Mouse (Mus musculus) embryonic facial prominence, embryonic 14.5 days (tissue): ENCODE results near the gene Adgb. TPM values are rescaled to one million over a fixed set of nuclear protein-coding genes. Genes with fewer than 3 reads are reported as not detected.
A peak's percentile ranks its signal among the peaks of the same experiment; 100 is the strongest.

Experiments
- ATAC-seq: fragments of 200-750 bp; cut with Nextera tagmentation; 2 replicates; pipeline ENCODE4 v1.8.0; 2017; ENCODE audit warnings: low read depth, moderate number of reproducible peaks, moderate TSS enrichment
- DNase-seq: peaks from one replicate; pipeline ENCODE4 v3.0.0-alpha.2; 2015; ENCODE audit warnings: low spot score
- H3K27ac ChIP-seq: fragments of 300-500 bp; sonication (generic); replicated peaks from 2 replicates; pipeline ENCODE4 v1.5.1; 2014; ENCODE audit warnings: low read depth, mild to moderate bottlenecking, low read length, moderate library complexity
- H3K27me3 ChIP-seq: fragments of 300-500 bp; sonication (generic); replicated peaks from 2 replicates; pipeline ENCODE4 v1.6.1; 2014; ENCODE audit warnings: low read length; ENCODE audit not compliant: control insufficient read depth, insufficient read depth
- H3K36me3 ChIP-seq: fragments of 300-500 bp; sonication (generic); 2 replicates; pipeline ENCODE4 v1.6.1; 2014; ENCODE audit warnings: low read length, mixed read lengths; ENCODE audit not compliant: control insufficient read depth, insufficient read depth
- H3K4me1 ChIP-seq: fragments of 300-500 bp; sonication (generic); 2 replicates; pipeline ENCODE4 v1.6.1; 2014; ENCODE audit warnings: antibody characterized with exemption, low read length; ENCODE audit not compliant: control insufficient read depth, insufficient read depth
- H3K4me2 ChIP-seq: fragments of 300-500 bp; sonication (generic); 2 replicates; pipeline ENCODE4 v1.6.1; 2014; ENCODE audit warnings: low read depth, mild to moderate bottlenecking, low read length, moderate library complexity, mixed read lengths
- H3K4me3 ChIP-seq: fragments of 300-500 bp; sonication (generic); 2 replicates; pipeline ENCODE4 v1.5.1; 2014; ENCODE audit warnings: low read depth, mild to moderate bottlenecking, low read length
- H3K9ac ChIP-seq: fragments of 300-500 bp; sonication (generic); 2 replicates; pipeline ENCODE4 v1.6.1; 2014; ENCODE audit warnings: low read depth, mild to moderate bottlenecking, low read length, moderate library complexity, mixed read lengths
- H3K9me3 ChIP-seq: fragments of 300-500 bp; sonication (generic); 2 replicates; pipeline ENCODE4 v1.6.1; 2016; ENCODE audit warnings: low read length; ENCODE audit not compliant: control insufficient read depth
- WGBS: fragments of 180-500 bp; shearing (Covaris S2); extraction: QIAGEN DNeasy Blood & Tissue Kit; methylation state at CpG from one replicate; pipeline ENCODE4 v1.1.7; 2014; 5-methylcytosine and 5-hydroxymethylcytosine counted together
- polyA plus RNA-seq: library from polyadenylated mRNA; unstranded; fragments of >200 nt; fragmentation: Nextera tagmentation; extraction: Ambion mirVana; gene quantifications from 2 replicates; pipeline ENCODE4 v1.2.1, GENCODE M21; 2014

Adgb gene
- polyA plus RNA-seq, 1 experiment from 2014 or later = 0.47 TPM

DNA sequence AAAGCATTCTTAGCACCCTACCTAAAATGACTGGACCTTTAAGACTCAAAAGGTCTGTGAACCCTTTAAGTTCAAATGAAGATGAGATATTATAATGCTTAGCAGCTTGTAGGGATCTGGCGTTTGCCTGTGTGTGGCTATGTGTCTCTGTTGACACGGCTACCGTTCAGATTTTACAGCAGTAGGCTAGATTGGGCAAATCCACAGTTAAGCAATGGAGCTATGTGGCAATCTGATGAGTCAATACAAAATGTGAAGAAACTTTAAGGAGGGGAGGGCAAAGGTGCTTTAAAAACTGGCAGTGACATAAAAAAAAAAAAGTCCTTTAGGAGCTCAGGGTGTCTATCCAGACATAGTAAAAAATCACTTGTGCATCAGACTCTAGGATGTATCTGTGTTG is 23.1 kb downstream of the Adgb start:
- no peak overlapping the region for H3K4me2 ChIP-seq
- ATAC-seq (no peak), DNase-seq (no peak)
- H3K9me3 ChIP-seq = no peaks in the 10 kb centered on the region
- no peaks in the 10 kb centered on the region for H3K36me3 ChIP-seq
- no peaks in the 10 kb centered on the region for H3K27me3 ChIP-seq
- no peak overlapping the region for H3K27ac ChIP-seq
- H3K4me1 ChIP-seq = no peaks in the 10 kb centered on the region
- WGBS = 67% methylated on average over 3 of the region's 3 CpGs
- H3K9ac ChIP-seq = no peak overlapping the region
- H3K4me3 ChIP-seq = no peak overlapping the region

GRCm38 (mm10) chr10:10444841-10445466 is 27.2 kb downstream of the Adgb start:
- Histone ChIP-seq H3K4me3 (no peak overlapping the region), H3K27me3 (no peaks in the 10 kb centered on the region), H3K9me3 (no peaks in the 10 kb centered on the region), H3K36me3 (no peaks in the 10 kb centered on the region), H3K9ac (no peak overlapping the region), H3K27ac (no peak overlapping the region), H3K4me2 (no peak overlapping the region), H3K4me1 (no peaks in the 10 kb centered on the region)
- peak; percentile 9 for DNase-seq
- 23% methylated on average over 3 of the region's 3 CpGs for WGBS
- ATAC-seq = peak; percentile 37; the same call in 1 of the 2 replicates

GRCm38 (mm10) chr10:10443558-10443957 is 28.6 kb downstream of the Adgb start:
- Histone ChIP-seq H3K4me2 (no peak overlapping the region), H3K27ac (no peak overlapping the region), H3K9me3 (no peaks in the 10 kb centered on the region), H3K4me1 (no peaks in the 10 kb centered on the region), H3K9ac (no peak overlapping the region), H3K27me3 (no peaks in the 10 kb centered on the region), H3K36me3 (no peaks in the 10 kb centered on the region), H3K4me3 (no peak overlapping the region)
- no peak for DNase-seq
- ATAC-seq = no peak

- no peak overlapping the region for H3K9ac ChIP-seq
- no peaks in the 10 kb centered on the region for H3K36me3 ChIP-seq
- no peaks in the 10 kb centered on the region for H3K9me3 ChIP-seq
- no peaks in the 10 kb centered on the region for H3K4me1 ChIP-seq
- no peak overlapping the region for H3K27ac ChIP-seq
- 80% methylated on average over 1 of the region's 1 CpGs for WGBS
- ATAC-seq (no peak), DNase-seq (no peak)
- no peaks in the 10 kb centered on the region for H3K27me3 ChIP-seq
- H3K4me2 ChIP-seq = no peak overlapping the region
- H3K4me3 ChIP-seq = no peak overlapping the region
Observed at GRCm38 (mm10) chr10:10435014-10435413, 37.1 kb downstream of the Adgb start.

DNA sequence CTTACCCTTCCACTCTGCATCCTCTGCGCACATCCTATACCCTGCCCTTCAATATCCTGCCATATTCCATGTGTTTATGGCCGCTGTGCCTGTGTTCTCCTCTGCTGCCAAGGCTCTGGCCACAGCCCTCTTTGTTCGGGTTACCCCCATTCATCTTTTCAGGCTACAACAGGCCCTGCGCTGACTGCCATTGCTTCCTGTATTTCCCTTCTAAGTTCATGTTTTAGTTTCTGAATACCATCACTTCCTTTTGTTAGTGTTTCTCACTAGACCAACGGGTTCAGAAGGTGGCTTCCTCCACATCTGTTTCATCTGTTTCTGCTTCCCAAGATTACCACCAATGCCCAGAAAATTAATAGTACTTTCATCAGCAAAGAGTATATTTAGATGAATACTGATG is 42.5 kb downstream of the Adgb start:
- no peak overlapping the region for H3K27ac ChIP-seq
- DNase-seq (no peak), ATAC-seq (no peak)
- H3K27me3 ChIP-seq = no peaks in the 10 kb centered on the region
- H3K9ac ChIP-seq = no peak overlapping the region
- H3K4me2 ChIP-seq = no peak overlapping the region
- H3K4me1 ChIP-seq = no peaks in the 10 kb centered on the region
- H3K4me3 ChIP-seq = no peak overlapping the region
- no peaks in the 10 kb centered on the region for H3K9me3 ChIP-seq
- H3K36me3 ChIP-seq = no peaks in the 10 kb centered on the region
- 69% methylated on average over 5 of the region's 5 CpGs for WGBS

- DNase-seq (no peak), ATAC-seq (no peak)
- Histone ChIP-seq H3K27me3 (no peaks in the 10 kb centered on the region), H3K27ac (no peak overlapping the region), H3K36me3 (no peaks in the 10 kb centered on the region), H3K4me2 (no peak overlapping the region), H3K4me3 (no peak overlapping the region), H3K9me3 (no peaks in the 10 kb centered on the region), H3K9ac (no peak overlapping the region), H3K4me1 (no peaks in the 10 kb centered on the region)
- WGBS = 82% methylated on average over 7 of the region's 7 CpGs
Observed at GRCm38 (mm10) chr10:10429032-10429431, 43.1 kb downstream of the Adgb start.

- no peak overlapping the region for H3K27ac ChIP-seq
- H3K4me3 ChIP-seq = no peak overlapping the region
- H3K9ac ChIP-seq = no peak overlapping the region
- no peaks in the 10 kb centered on the region for H3K4me1 ChIP-seq
- DNase-seq (no peak), ATAC-seq (no peak)
- no peaks in the 10 kb centered on the region for H3K27me3 ChIP-seq
- H3K4me2 ChIP-seq = no peak overlapping the region
- no peaks in the 10 kb centered on the region for H3K9me3 ChIP-seq
- WGBS = 89% methylated on average over 2 of the region's 2 CpGs
- no peaks in the 10 kb centered on the region for H3K36me3 ChIP-seq
Observed at GRCm38 (mm10) chr10:10424383-10424782, 47.7 kb downstream of the Adgb start.

DNA sequence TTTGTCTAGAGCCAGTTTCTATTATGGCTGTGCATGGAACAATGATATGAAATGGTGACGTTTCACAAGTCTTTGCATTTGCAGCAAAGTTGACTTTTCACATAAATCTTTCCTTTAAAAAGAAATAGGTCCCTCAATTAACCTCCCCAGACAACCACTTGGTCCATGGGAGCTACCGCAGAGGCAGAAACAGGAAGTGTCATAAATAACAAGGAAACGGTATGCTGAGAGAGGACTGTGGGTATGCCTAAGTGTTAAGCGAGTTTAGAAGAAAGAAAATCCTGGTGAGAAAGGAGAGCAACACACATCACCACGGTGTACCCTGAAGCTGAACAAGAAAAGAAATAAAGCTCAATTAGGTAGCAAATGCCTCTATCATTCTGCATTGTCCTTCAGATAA is 61.1 kb downstream of the Adgb start:
- ATAC-seq (no peak), DNase-seq (no peak)
- Histone ChIP-seq H3K9me3 (no peaks in the 10 kb centered on the region), H3K4me3 (no peak overlapping the region), H3K27ac (no peak overlapping the region), H3K27me3 (no peaks in the 10 kb centered on the region), H3K4me1 (no peaks in the 10 kb centered on the region), H3K4me2 (no peak overlapping the region), H3K36me3 (no peaks in the 10 kb centered on the region), H3K9ac (no peak overlapping the region)
- 71% methylated on average over 5 of the region's 5 CpGs for WGBS

GRCm38 (mm10) chr10:10408166-10408565 is 64.0 kb downstream of the Adgb start:
- no peaks in the 10 kb centered on the region for H3K27me3 ChIP-seq
- H3K4me1 ChIP-seq = no peaks in the 10 kb centered on the region
- peak; percentile 86 for ATAC-seq
- no peaks in the 10 kb centered on the region for H3K9me3 ChIP-seq
- no peak overlapping the region for H3K27ac ChIP-seq
- no peaks in the 10 kb centered on the region for H3K36me3 ChIP-seq
- H3K4me2 ChIP-seq = no peak overlapping the region
- peak; percentile 88 for DNase-seq
- no peak overlapping the region for H3K4me3 ChIP-seq
- H3K9ac ChIP-seq = no peak overlapping the region
- WGBS = 32% methylated on average over 3 of the region's 3 CpGs
